Mouse (Mus musculus): ENCODE results near the gene Klc4.

The Klc4 gene

DNA sequence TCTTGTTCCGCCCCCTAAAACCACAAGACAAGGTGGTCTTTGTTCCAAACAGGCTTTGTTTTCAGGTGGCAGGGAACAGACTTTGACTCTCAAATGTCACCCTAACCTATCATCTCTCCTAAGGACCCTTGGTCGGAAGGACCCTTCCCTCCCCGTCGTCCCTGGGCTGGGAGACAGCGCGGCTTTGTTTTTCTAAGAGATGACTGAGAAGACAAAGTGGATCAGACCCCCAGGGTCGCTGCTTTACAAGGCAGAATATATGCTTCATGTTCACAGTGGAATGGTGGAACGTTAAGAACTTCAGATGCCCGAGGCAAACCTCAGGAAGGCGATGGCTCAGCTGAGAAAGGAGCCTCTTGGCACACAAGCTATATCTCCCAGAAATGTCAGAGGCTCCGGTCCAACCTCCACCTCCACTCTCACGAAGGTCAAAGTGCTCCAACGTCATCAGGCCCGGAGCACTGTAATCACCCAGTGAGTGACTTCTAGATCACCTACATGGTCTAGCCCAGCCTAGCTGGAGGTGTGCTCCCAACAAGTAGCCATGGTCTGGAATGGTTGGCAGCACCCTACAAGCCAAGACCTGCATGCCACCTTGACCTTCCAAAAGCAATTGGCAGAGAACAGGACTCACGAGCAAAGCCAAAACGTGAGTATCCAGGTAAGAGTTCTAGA lies 26.0 kb downstream of the Klc4 start:
- no peak for DNase-seq

DNA sequence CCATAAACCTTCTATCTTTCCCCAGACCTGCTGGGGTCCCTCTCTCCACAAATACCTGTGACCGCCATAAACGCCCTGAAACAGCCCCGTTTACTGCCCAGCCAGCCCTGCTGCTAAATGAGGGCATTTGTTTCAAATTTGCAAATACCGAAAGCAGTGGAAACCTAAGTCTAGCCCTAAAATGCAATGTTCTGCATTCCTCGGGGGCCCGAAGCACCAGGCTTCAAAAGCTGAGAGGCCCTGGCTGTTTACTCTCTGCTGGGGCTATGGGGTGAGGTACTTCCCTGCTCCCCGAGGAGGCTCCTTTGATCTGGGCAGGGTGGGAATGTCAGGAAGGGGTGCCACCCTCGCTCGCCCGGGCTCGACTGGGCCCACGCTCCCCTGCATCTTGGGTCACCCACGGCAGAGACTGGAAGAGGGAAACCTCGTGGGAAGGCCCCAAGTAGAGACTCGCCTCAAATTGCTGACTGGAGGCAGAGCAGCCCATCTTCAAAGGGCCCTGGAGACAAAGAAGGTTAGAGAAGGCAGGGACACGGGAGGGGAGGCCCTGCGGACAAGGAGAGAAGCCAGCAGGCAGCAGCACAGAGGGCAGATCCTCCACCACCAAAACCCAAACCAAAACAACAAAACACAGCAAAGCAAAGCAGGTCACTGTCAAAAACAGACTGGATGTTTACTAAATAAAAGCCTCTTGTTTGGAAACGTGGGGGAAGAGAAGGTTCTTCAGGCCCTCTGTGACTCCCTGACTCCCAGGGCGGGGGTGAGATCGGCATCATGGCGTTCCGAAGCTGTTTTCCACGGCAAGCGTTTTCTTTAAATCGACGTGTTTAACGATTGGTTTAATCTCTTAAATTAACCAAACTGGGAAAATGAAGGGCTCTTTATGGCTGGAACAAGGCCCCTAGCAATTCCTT lies 26.8 kb downstream of the Klc4 start:
- DNase-seq, result no peak

DNA sequence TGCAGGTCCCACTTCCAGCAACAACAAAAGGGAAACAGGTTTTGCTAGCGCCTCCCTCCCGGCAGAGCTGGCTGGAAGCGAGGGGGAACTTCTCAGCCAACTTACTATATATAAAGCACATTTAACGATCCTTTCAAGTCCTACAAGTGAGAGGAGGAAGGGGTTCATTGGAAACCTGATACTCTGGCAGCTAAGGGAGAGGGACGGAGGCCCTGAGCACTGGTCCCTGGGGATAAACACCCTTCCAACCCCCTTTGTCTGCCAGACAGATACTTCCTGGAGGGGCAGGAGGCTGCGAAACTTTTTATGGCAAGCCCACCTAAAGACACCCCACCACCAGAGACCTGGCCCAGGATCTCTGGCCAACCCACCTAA lies 27.4 kb downstream of the Klc4 start:
- DNase-seq, result no peak

DNA sequence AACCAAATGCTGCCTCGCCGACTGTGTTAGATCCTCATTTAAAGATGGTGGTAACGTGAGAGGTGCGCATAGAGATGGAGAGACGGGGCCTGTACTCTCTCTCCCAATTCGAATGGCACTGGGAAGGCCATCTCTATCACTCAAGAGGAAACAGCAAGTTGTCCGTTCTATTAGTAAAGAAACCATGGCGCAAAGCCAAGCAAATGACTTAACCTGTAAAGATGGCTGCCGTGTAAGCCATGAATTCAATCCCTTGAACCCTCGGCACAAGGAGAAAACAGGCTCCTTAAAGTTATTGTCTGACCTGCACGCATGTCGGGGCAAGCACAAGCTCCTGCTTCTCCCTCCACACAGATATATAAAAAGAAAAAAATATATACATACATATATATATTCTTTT lies 28.0 kb downstream of the Klc4 start:
- no peak for DNase-seq

DNA sequence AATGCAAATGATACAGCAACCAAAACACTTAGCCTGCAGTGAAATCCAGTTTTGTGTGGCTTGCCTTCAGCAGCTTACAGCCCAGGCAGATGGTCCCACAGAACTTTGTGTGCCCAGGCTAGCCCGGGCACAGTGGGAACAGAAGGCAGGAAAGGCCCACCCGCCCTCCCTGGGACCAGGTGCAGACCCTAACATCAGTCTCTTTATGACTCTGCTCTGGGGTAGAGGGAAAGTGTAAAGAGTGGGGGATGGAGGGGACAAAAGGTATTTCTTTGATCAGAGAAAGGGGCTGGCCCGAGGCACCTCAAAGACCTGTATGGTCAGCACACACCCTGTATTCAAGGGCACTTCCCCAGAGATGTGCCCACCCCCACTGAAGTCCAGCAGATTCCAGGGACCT lies 32.6 kb downstream of the Klc4 start:
- DNase-seq, result no peak

DNA sequence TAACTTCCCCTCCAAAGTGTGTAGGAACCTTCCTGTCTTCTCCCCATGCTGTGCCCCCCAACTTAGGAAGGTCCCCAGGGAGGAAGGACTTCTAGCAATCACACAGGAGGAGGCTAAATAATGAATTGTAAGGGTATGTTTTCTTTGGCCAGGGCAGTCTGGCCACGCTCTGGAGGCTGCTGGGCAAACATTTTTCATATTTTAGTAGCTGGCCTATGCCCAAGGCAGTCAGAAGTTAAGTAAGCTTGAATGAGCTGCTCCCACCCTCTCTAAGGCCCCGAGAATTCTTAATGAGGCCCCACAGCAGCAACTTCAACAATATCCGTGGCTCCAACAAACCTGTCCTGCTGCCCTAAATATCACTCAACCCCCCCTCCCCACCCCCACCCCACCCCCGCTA lies 33.0 kb downstream of the Klc4 start:
- no peak for DNase-seq

DNA sequence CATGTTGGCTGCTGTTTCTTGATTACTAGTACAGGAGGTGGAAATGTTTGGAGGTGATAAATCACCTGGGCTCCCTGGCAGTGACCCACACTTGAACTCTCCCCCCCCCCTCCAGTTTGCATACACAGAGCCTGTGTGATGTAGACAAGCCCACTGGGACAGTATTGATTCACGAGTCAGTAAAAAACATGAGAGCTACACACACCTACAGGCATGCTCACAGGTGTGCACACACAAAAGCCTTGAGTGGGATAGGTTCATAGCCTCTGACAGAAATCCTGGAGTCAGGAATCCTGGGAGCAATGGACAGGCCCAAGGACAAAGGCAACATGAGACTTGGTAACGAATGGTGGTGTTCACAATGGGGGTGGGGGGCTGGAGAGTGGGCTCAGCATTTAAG lies 33.6 kb downstream of the Klc4 start:
- DNase-seq, result no peak

DNA sequence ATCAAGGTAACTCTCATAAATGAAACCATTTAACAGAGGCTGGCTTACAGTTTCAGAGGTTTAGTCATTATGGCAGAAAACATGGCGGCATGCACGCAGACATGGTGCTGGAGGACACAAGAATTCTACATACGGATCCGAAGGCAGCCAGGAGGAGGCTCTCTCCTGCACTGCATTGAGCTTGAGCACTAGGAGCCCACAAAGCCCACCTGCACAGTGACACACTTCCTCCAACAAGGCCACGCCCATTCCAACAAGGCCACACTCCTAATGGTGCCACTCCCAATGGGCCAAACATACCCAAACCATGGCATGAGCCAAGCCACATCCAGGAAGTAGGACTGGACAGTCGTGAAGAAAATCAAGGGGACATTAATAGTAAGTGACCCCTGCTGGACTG lies 34.5 kb downstream of the Klc4 start:
- no peak for DNase-seq

DNA sequence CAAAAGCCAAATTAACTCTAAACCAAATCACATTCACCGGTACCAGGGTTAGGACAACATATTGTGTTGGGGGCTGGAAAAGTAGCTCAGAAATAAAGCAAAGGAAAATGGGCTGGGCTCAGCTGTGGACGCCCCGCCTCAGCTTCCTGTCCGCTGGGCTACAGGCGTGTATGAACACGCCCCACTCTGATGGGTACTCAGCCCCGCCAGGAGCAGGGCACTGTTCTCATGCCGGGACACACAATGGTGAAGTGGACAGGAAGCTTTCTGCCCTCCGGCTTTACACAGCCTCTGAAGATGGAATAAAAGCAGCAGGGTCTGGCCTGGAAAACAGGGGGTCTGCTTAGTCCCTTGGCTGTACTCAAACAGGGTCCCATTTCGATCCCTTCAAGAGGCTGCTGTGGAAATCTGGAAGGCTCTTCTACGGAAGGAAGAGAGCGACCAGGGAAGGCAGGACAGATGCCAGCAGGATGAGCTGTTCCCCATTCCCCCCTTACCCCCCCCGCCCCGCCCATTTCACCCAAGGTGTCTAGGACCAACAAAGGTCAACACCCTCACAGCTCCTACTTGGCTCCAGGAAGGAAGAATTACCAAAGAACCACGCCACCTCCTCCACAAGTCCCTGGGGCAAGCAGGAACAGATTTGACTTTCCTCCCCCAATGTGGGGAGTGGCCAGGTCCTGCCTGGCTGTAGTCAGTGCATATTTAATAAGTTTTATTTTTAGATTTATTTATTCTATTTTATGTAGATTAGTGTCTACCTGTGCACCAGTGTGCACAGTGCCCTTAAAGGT lies 35.9 kb downstream of the Klc4 start:
- no peak for DNase-seq

DNA sequence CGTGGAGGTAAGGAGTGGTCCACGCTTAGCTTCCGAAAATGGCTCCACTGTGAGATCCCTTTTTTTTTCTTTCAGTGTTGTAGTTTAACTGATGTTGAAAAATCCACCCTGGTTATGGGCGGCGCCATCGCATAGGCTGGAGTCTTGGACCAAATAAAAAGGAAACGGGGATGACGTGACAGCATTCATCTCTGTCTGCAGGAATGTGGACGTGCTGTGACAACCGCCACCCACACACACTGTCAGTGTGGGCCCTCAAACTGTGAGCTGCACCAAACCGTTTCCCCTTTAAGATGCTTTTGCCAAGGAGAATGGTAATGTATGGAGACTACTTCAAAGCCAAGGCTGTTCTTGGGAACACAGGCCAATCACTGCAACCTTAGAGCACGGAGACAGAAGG lies 39.8 kb downstream of the Klc4 start:
- DNase-seq, result no peak

DNA sequence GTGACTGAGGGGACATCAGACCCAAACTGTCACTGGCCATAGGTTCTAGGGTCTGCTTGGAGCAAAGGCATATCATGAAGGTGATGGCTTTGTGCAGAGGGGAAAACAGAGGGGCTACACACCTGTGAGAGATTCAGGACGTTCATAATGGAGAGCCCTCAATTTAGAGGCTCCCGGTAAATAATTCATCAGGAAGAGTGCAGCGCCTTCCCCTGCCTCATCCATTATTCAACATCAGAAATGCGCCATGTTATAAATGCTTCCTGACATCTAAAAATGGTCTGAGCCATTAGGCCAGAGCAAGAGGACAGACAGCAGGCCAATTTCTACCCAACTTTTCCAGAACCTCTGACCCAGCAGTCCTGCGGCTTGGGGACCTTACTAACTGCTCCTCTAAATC lies 40.7 kb downstream of the Klc4 start:
- DNase-seq, result no peak

DNA sequence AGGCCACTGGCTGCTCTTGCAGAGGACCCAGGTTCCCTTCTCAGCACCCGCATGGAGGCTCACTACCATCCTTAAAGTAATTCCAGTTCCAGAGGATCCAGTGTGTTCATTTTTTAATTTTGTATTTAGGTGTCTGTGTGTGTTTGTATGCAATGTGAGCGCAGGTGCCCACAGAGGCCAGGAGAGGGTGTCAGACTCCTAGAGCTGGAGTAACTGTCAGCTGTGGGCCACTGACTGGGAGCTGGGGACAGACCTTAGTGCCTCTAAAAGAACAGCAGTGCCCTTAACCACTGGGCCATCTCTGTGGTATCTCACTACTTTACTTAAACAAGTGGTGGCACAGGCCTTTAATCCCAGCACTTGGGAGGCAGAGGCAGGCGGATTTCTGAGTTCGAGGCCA lies 42.6 kb downstream of the Klc4 start:
- no peak for DNase-seq

DNA sequence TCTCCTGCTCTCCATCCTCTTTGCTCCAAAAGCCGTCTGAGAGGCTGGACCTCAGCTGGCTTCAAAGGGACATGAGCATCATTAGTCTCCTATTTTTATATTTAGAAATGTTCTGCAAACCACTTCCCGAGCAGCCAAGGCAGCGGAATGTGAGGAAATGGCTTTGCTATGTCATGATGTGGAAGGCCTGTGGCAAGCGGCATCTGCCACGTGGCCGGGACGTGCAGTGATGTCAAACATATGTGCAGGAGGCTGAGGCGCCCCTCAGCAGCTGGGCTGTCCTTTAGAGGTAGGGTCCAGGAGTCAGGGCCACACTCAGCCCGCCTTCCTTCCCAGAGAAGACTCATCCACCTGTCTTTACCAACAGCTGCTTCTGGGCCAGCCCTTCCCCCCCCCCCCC lies 43.6 kb downstream of the Klc4 start:
- no peak for DNase-seq

DNA sequence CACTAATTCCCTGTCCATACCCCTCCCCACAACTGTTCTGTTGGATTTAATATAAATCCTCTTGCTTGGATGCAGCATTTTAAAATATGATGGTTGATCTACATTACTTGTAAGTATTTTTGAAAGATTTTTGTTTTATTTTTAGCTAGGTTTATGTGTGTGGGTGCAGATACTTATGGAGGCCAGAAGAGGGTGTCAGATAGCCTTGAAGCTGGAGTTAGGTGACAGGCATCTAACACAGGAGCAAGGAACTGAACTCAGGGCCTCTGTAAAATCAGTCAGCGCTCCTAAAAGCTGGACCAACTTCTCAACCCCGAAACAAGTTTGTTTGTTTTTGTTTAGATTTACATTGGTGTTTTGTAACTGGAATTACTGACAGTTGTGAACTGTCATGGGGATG lies 45.3 kb downstream of the Klc4 start:
- no peak for DNase-seq

DNA sequence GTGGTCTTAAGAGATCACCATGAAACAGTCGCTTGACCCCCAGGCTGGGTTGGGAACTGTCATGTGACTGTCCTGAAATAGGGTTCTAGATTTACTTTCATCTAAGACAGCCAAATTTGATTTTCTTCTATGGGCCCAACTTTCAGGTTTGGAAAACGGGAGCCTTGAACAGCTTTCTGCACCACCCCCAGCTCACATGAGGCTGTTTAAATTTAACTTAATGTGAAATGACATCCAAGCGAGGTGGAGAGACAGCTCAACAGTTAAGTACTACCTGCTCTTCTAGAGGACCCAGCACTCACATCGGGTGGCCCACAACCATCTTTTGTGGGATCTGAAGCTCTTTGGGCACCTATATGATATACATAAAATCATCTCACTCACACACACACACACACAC lies 46.9 kb downstream of the Klc4 start:
- no peak for DNase-seq

DNA sequence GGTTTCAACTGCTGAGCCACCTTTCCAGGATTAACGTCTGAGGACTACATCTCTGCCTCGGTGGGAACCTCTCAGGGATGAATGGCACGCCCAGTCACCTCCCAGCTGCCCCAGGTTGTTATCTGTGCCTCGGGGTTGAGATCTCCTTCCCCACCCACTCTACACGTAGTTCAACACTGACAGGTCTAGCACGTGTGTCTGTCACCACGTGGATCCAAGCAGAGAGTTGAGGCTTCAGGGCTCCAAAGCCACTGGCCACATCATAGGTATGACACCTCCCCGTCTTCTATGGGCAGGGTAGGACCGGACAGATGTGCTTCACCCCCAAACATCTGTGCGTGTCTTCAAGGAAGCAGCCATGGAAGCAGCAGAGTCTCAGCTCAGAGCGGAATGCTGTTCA lies 47.9 kb downstream of the Klc4 start:
- no peak for DNase-seq

DNA sequence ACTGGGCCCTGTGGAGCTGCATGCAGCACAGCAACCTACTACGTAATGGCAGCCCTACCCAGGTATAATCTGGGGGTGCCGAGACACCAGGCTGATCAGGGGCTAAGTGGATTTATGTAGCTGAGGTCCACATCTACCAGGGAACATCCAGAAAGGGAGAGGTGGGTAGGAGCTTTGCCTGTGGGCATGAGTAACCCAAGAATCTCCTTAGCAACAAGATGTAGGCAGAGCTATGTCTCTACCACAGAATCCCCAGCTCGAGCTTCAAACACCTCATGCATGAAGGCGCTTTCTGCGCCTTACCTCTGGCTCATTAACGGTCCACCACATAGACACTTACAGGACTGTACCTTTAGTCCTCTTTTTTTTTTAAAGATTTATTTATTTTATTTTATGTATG lies 50.5 kb downstream of the Klc4 start:
- no peak for DNase-seq

DNA sequence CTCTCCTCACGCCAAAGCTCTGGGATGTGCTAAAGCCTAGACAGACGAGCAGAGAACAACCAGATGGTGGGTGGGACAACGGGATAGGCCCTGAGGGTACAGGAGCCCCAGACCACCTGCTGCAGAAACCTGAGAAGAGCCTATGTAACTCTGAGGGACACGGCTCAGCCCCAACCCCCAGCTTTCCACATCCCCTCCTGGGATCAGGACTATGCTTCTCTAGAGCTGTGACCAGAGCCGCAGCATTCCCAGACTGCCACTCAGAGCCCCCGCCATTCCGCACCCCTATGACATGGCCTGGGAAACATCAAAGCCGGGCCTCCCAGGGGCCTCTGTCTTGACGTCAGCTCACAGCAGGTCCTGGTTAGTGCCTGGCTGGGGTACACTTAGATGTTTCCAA lies 51.2 kb downstream of the Klc4 start:
- DNase-seq, result no peak

DNA sequence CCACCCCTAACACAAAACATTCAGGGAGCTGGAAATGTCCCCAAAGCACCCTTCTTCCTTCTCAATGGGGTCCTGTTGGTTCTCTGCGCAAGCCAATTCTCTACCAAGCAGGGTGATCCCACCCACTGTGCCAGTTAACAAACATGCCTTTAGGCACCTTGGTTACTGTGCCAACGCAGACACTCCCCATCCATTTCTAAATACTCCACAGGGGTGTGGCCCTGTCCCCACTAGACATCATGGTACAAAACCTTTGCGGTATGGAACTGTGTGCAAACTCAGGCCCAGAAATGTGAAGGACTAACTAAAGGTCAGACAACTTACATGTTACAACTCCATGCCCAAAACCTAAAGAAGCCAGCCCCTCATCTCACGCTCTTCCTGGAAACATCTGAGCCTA lies 52.7 kb downstream of the Klc4 start:
- DNase-seq, result no peak

DNA sequence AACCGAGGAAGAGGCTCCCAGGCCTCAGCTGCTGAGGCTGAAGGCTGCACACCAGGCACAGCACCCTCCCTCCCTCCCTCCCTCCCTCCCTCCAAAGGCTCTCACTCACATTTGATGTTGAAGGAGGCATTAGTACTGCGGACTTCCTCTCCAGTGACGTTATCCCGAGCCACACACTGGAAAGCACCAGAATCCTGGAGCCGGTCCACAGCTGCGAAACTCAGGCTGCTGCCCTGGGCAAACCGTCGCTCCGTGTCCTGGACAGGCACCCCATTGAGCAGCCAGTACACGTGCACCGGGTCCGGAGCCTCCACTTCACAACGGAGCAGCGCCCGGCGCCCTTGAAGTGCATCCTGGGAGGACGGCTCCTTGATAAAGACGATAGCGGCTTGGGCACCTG lies 54.4 kb downstream of the Klc4 start:
- DNase-seq, result peak in 1 of 2 experiments; percentile 22

DNA sequence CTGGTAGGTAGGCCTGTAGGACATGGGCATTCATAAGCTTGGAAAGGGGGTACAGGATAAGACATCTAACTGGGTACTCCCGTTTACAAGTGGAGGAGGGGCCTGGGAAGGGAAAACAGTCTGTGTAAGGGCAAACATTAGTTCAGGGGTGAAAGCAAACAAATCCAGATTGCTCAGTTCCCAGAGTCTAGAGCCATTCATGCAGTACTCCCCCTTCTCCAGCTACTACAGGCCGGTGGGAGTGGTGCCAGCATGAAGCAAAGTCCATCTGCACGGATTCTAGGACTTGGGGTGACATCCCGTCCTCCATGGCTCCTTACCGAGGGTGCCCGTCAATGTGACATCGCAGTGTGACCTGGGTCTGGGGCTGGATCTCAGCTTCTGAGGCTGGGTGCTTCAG lies 55.4 kb downstream of the Klc4 start:
- DNase-seq, result no peak

DNA sequence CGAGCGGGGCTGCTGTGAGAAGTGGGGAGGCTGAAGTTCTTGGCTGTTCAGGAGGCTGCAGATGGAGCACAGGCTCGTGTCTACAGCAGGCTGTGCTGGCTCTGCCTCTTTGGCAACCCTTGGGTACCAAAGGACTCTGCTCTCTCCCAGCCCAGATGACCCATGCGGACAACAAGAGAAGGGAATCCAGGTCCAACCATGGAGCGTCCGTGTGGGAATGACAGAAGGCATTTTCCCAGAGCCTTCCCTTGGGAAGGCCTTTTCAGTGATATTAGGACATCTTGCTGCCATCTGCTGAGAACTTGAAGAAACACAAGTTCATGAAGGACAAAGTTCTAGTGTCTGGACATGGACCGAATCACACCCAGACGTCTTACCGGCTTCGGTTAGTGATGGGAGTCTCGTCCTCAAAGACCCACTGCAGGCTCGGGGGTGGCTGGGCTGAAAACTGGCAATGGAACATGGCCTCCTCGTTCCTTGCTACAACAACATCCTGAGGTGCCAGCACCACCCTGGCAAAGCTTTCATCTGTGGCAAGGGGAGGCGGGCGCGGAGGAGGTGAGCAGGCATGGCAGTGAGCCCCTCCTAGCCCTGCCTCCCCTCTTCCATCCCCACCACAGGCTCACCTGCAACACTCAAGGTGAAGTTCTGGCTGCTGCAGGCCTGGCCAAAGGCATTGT lies 56.0 kb downstream of the Klc4 start:
- DNase-seq, result peak; percentile 49 to 63

DNA sequence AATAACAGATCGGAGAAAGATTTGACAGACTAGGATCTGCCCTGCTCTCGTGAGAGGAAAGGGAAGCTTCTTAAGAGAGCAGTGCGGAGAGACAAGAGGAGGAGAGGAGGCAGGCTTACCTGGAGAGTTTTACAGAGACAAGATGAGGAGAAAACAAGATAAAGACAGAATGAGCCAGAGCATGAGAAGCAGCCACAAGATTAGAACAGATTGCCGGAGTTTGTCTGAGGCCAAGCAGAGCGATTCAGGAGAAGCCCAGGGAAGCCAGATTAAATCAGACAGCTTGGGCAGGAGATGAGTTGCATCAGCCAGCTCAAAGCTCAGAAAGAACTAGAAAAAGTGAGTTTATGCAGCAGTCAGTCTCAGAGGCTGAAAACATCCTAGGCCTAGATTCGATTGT lies 56.9 kb downstream of the Klc4 start:
- no peak for DNase-seq

All from cerebellum, postnatal 25 days (tissue).